Mouse (Mus musculus) neural tube, embryonic 11.5 days (tissue): ENCODE results near the gene Abi1. TPM values are rescaled to one million over a fixed set of nuclear protein-coding genes. Genes with fewer than 3 reads are reported as not detected.

Source experiments
- ATAC-seq: fragments of 200-750 bp; cut with Nextera tagmentation; 2 replicates; pipeline ENCODE4 v1.8.0; 2017; ENCODE audit warnings: moderate number of reproducible peaks, mild to moderate bottlenecking, moderate TSS enrichment, moderate library complexity; ENCODE audit not compliant: insufficient read depth, low FRiP score, low TSS enrichment
- DNase-seq: peaks from one replicate; pipeline ENCODE4 v3.0.0-alpha.2; 2015; ENCODE audit warnings: low spot score
- H3K27ac ChIP-seq: fragments of 300-500 bp; sonication (generic); 2 replicates; pipeline ENCODE4 v1.5.1; 2014; ENCODE audit warnings: low read depth, mild to moderate bottlenecking, low read length
- H3K27me3 ChIP-seq: fragments of 300-500 bp; sonication (generic); 2 replicates; pipeline ENCODE4 v1.6.1; 2014; ENCODE audit warnings: mild to moderate bottlenecking, low read length, mixed read lengths; ENCODE audit not compliant: control insufficient read depth, insufficient read depth
- H3K36me3 ChIP-seq: fragments of 300-500 bp; sonication (generic); 2 replicates; pipeline ENCODE4 v1.6.1; 2014; ENCODE audit warnings: mild to moderate bottlenecking, low read length, moderate library complexity, mixed read lengths; ENCODE audit not compliant: control insufficient read depth, insufficient read depth
- H3K4me1 ChIP-seq: fragments of 300-500 bp; sonication (generic); 2 replicates; pipeline ENCODE4 v1.6.1; 2014; ENCODE audit warnings: low read length, mixed read lengths; ENCODE audit not compliant: control insufficient read depth, insufficient read depth
- H3K4me2 ChIP-seq: fragments of 300-500 bp; sonication (generic); 2 replicates; pipeline ENCODE4 v1.6.1; 2014; ENCODE audit warnings: low read depth, mild to moderate bottlenecking, moderate library complexity
- H3K4me3 ChIP-seq: fragments of 300-500 bp; sonication (generic); 2 replicates; pipeline ENCODE4 v1.5.1; 2014; ENCODE audit warnings: low read depth, low read length
- H3K9ac ChIP-seq: fragments of 300-500 bp; sonication (generic); 2 replicates; pipeline ENCODE4 v1.6.1; 2014; ENCODE audit warnings: mild to moderate bottlenecking, low read length
- H3K9me3 ChIP-seq: fragments of 300-500 bp; sonication (generic); 2 replicates; pipeline ENCODE4 v1.6.1; 2016; ENCODE audit warnings: low read length; ENCODE audit not compliant: control insufficient read depth
- WGBS: fragments of 180-500 bp; shearing (Covaris S2); extraction: QIAGEN DNeasy Blood & Tissue Kit; methylation state at CpG from one replicate; pipeline ENCODE4 v1.1.7; 2014; 5-methylcytosine and 5-hydroxymethylcytosine counted together
- polyA plus RNA-seq: library from polyadenylated mRNA; unstranded; fragments of >200 nt; fragmentation: Nextera tagmentation; extraction: Ambion mirVana; gene quantifications from 2 replicates; pipeline ENCODE4 v1.2.1, GENCODE M21; 2014

The Abi1 gene
- polyA plus RNA-seq, 1 experiment from 2014 or later, result 48.1 TPM

DNA sequence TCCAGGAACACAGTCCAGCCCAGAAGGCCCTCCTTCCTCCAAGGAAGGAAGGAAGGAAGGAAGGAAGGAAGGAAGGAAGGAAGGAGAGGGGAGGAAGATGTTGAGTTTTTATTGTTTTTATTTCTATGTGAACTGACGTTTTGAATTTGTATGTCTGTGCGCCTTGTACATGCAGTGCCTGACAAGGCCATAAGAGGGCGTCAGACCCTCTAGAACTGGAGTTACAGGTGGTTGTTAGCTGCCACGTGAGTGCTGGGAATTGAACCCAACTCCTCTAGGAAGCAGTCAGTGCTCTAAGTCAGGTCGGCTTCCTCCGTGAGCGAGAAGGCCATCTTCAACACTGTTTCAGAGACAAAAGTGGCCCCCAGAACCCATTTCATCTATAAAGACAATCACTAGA, 32.5 kb downstream of the Abi1 start:
- 90% methylated on average over 7 of the region's 7 CpGs for WGBS
- no peak overlapping the region for H3K27ac ChIP-seq
- no peaks in the 10 kb centered on the region for H3K36me3 ChIP-seq
- no peaks in the 10 kb centered on the region for H3K9me3 ChIP-seq
- no peak overlapping the region for H3K4me3 ChIP-seq
- no peaks in the 10 kb centered on the region for H3K4me1 ChIP-seq
- no peaks in the 10 kb centered on the region for H3K27me3 ChIP-seq
- DNase-seq (no peak), ATAC-seq (no peak)
- H3K4me2 ChIP-seq, result no peak overlapping the region
- H3K9ac ChIP-seq, result no peak overlapping the region

- H3K4me2 ChIP-seq, result no peak overlapping the region
- H3K9ac ChIP-seq, result no peak overlapping the region
- no peaks in the 10 kb centered on the region for H3K9me3 ChIP-seq
- H3K27ac ChIP-seq, result no peak overlapping the region
- WGBS, result 88% methylated on average over 2 of the region's 2 CpGs
- DNase-seq (no peak), ATAC-seq (no peak)
- H3K27me3 ChIP-seq, result no peaks in the 10 kb centered on the region
- H3K4me3 ChIP-seq, result no peak overlapping the region
- no peaks in the 10 kb centered on the region for H3K4me1 ChIP-seq
- no peaks in the 10 kb centered on the region for H3K36me3 ChIP-seq
These were observed 32.9 kb downstream of the Abi1 start for GRCm38 (mm10) chr2:23007149-23007548.

DNA sequence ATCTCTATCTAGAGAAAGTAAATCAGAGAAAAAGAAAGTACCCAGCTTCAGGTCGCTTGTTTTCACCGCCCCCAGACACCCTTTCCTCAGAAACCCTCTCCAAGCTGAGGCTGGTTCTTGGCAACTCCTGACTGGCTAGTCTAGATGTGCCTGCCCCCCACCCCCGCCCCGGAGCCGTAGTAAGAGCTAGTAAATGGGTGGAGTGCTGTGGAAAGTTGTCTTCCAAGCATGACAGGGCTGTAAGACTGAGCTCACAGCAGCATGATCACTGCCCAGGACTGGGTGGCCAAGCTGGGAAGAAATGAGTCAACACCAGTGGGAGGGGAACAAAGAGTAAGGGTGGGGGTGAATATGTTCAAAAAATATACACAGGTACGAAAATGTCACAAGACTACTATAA, 33.8 kb downstream of the Abi1 start:
- no peak overlapping the region for H3K27ac ChIP-seq
- ATAC-seq (no peak), DNase-seq (no peak)
- no peak overlapping the region for H3K4me2 ChIP-seq
- no peaks in the 10 kb centered on the region for H3K4me1 ChIP-seq
- H3K36me3 ChIP-seq, result no peaks in the 10 kb centered on the region
- no peak overlapping the region for H3K9ac ChIP-seq
- H3K4me3 ChIP-seq, result no peak overlapping the region
- no peaks in the 10 kb centered on the region for H3K9me3 ChIP-seq
- 61% methylated on average over 6 of the region's 6 CpGs for WGBS
- no peaks in the 10 kb centered on the region for H3K27me3 ChIP-seq

GRCm38 (mm10) chr2:23002637-23003036, 37.4 kb downstream of the Abi1 start:
- Histone ChIP-seq H3K27me3 (no peaks in the 10 kb centered on the region), H3K4me2 (no peak overlapping the region), H3K9me3 (no peaks in the 10 kb centered on the region), H3K4me3 (no peak overlapping the region), H3K36me3 (no peaks in the 10 kb centered on the region), H3K9ac (no peak overlapping the region), H3K4me1 (no peaks in the 10 kb centered on the region), H3K27ac (no peak overlapping the region)
- ATAC-seq (no peak), DNase-seq (no peak)
- 53% methylated on average over 3 of the region's 3 CpGs for WGBS

- Histone ChIP-seq H3K36me3 (no peaks in the 10 kb centered on the region), H3K4me3 (no peak overlapping the region), H3K4me1 (no peaks in the 10 kb centered on the region), H3K4me2 (no peak overlapping the region), H3K9ac (no peak overlapping the region), H3K27me3 (no peaks in the 10 kb centered on the region), H3K27ac (no peak overlapping the region), H3K9me3 (no peaks in the 10 kb centered on the region)
- WGBS, result 85% methylated on average over 1 of the region's 1 CpGs
- ATAC-seq (no peak), DNase-seq (no peak)
These were observed 40.4 kb downstream of the Abi1 start for GRCm38 (mm10) chr2:22999620-23000019.

GRCm38 (mm10) chr2:22998804-22999203, 41.2 kb downstream of the Abi1 start:
- no peak for ATAC-seq
- H3K36me3 ChIP-seq, result no peaks in the 10 kb centered on the region; the same call in 1 of the 2 replicates
- 83% methylated on average over 2 of the region's 2 CpGs for WGBS

GRCm38 (mm10) chr2:22998015-22998414, 42.0 kb downstream of the Abi1 start:
- no peaks in the 10 kb centered on the region; the same call in 1 of the 2 replicates for H3K36me3 ChIP-seq
- 96% methylated on average over 2 of the region's 2 CpGs for whole genome bisulfite sequencing
- H3K9ac ChIP-seq, result no peak overlapping the region
- ATAC-seq (no peak), DNase-seq (no peak)
- no peaks in the 10 kb centered on the region for H3K27me3 ChIP-seq
- no peaks in the 10 kb centered on the region for H3K4me1 ChIP-seq
- H3K4me2 ChIP-seq, result no peak overlapping the region
- H3K4me3 ChIP-seq, result no peak overlapping the region
- H3K9me3 ChIP-seq, result no peaks in the 10 kb centered on the region
- no peak overlapping the region for H3K27ac ChIP-seq

More at GRCm38 (mm10) chr2:22998804-22999203, 41.2 kb downstream of the Abi1 start:
- no peak for DNase-seq
- Histone ChIP-seq H3K9ac (no peak overlapping the region), H3K27me3 (no peaks in the 10 kb centered on the region), H3K4me3 (no peak overlapping the region), H3K9me3 (no peaks in the 10 kb centered on the region), H3K27ac (no peak overlapping the region), H3K4me2 (no peak overlapping the region), H3K4me1 (no peaks in the 10 kb centered on the region)

DNA sequence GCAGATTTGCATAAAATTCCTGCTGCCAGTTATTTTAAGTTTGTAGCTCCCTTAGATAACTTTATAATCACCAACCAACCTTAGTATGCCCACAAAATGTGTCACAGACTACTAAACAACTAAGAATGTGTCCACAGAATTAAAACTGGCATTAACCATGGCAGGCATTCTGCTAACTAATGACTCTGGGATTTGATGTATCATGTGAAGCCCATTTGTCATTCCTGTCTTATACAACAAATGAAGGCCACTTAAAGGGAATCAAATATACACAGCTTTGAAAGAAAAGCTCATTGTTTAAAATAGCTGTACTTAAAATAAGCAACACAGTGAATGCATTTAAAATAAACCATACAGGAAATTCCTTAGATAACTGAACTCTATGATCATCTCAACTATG, 44.0 kb downstream of the Abi1 start:
- Histone ChIP-seq H3K4me2 (no peak overlapping the region), H3K27ac (no peak overlapping the region), H3K9me3 (no peaks in the 10 kb centered on the region), H3K9ac (no peak overlapping the region), H3K27me3 (no peaks in the 10 kb centered on the region), H3K4me1 (no peaks in the 10 kb centered on the region), H3K36me3 (no peaks in the 10 kb centered on the region; the same call in 1 of the 2 replicates), H3K4me3 (no peak overlapping the region)
- DNase-seq (no peak), ATAC-seq (no peak)

DNA sequence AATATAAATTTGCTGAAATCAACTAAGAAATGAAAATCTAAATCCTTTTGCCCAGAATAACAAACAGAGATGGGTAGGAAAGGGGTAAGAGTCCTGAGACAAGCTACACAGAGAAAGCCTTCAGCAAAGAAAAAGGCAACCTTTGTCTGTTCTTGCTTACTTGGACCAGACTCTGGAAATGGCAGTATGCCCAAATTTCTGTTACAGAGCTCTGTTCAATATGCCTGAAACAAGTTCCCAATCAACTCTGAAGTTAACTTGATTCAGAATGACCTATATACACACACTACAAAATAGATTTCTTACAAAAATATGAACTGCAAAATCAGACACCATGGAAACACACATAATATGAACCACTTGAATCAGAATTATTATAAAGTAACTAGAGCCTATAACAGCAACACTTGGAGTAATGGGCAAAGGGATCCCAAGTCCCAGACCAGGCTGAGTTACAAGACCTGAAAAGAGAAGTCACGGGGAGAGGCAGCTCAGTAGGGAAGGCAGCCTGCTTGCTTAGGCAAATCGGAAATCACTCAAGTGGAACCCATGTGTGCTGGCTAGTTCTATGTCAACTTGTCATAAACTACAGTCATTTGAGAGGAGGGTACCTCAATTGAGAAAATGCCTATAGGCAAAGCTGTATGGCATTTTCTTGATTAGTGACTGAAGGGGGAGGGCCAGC, 53.9 kb downstream of the Abi1 start:
- no peaks in the 10 kb centered on the region for H3K27me3 ChIP-seq
- no peaks in the 10 kb centered on the region for H3K4me1 ChIP-seq
- DNase-seq (no peak), ATAC-seq (no peak)
- no peak overlapping the region for H3K4me3 ChIP-seq
- H3K27ac ChIP-seq, result no peak overlapping the region
- no peak overlapping the region for H3K4me2 ChIP-seq
- no peak overlapping the region for H3K9ac ChIP-seq
- no peaks in the 10 kb centered on the region for H3K9me3 ChIP-seq
- no peaks in the 10 kb centered on the region for H3K36me3 ChIP-seq
- 78% methylated on average over 2 of the region's 2 CpGs for WGBS
